Mouse (Mus musculus): ENCODE data around the gene Glb1l2.

GRCm38 (mm10) chr9:26778421-26778820 is 27.8 kb downstream of the Glb1l2 start:
- TF ChIP-seq CTCF (IDR thresholded peaks at IDR 0.05; ENCODE audit: control insufficient read depth, insufficient read depth, low read length) (no peak), POLR2A (IDR thresholded peaks at IDR 0.05; ENCODE audit: borderline replicate concordance, control insufficient read depth, low read depth, low read length) (no peak)
